Mouse (Mus musculus): Measurements from ENCODE around the gene Cldn10. TPM values are rescaled to one million over a fixed set of nuclear protein-coding genes. Genes with fewer than 3 reads are reported as not detected.

Cldn10 gene
- polyA plus RNA-seq, 1 experiment from 2014 or later = 14.2 TPM

GRCm38 (mm10) chr14:118920654-118921053 is 132.9 kb downstream of the Cldn10 start:
- Histone ChIP-seq H3K36me3 (ENCODE audit: control insufficient read depth, insufficient read depth, low read length) (peaks cover 2% of the 10 kb centered on the region; the same call in 1 of the 2 replicates), H3K27me3 (ENCODE audit: control insufficient read depth, insufficient read depth, low read length) (no peaks in the 10 kb centered on the region), H3K4me2 (replicated peaks; ENCODE audit: low read depth, low read length) (no peak overlapping the region), H3K4me3 (ENCODE audit: low read depth, low read length) (no peak overlapping the region), H3K9ac (replicated peaks; ENCODE audit: low read depth, low read length) (no peak overlapping the region), H3K9me3 (ENCODE audit: control insufficient read depth, low read depth, low read length) (no peaks in the 10 kb centered on the region), H3K27ac (ENCODE audit: low read length) (no peak overlapping the region), H3K4me1 (ENCODE audit: control insufficient read depth, insufficient read depth, low read length) (peaks cover 34% of the 10 kb centered on the region)
- 67% methylated on average over 7 of the region's 7 CpGs for WGBS
- ATAC-seq (ENCODE audit: insufficient number of reproducible peaks, insufficient read depth, low FRiP score, low read depth) = no peak

DNA sequence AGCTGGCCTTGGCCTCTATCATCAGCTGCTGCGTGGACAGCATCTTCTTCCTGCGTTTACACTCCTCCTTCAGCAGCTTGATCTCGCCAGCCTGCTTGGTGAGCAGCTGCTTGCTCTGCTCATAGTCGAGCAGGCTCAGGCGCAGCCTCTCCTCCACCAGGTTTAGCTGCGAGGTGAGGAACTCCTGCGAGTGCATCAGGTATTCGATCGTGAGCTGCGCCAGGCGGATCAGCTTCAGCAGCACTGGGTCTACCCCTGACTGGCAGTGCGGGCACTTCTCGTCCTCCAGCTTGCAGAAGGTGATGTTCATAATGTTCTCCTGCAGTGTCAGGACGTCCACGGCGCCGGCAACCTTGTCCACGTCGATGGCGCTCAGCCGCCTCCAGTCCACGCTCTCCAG is 134.5 kb downstream of the Cldn10 start:
- H3K9ac ChIP-seq (replicated peaks; ENCODE audit: low read depth, low read length) = peak overlapping the region; percentile 26
- 26% methylated on average over 22 of the region's 22 CpGs for WGBS
- no peaks in the 10 kb centered on the region for H3K9me3 ChIP-seq (ENCODE audit: control insufficient read depth, low read depth, low read length)
- ATAC-seq (ENCODE audit: insufficient number of reproducible peaks, insufficient read depth, low FRiP score, low read depth) = no peak
- H3K36me3 ChIP-seq (ENCODE audit: control insufficient read depth, insufficient read depth, low read length) = peaks cover 2% of the 10 kb centered on the region; the same call in 1 of the 2 replicates
- peak overlapping the region; percentile 34 for H3K4me3 ChIP-seq (ENCODE audit: low read depth, low read length)
- H3K27ac ChIP-seq (ENCODE audit: low read length) = no peak overlapping the region
- no peaks in the 10 kb centered on the region for H3K27me3 ChIP-seq (ENCODE audit: control insufficient read depth, insufficient read depth, low read length)
- H3K4me1 ChIP-seq (ENCODE audit: control insufficient read depth, insufficient read depth, low read length) = peaks cover 34% of the 10 kb centered on the region
- peak overlapping the region; percentile 62 for H3K4me2 ChIP-seq (replicated peaks; ENCODE audit: low read depth, low read length)

- peaks cover 2% of the 10 kb centered on the region; the same call in 1 of the 2 replicates for H3K36me3 ChIP-seq (ENCODE audit: control insufficient read depth, insufficient read depth, low read length)
- H3K9ac ChIP-seq (replicated peaks; ENCODE audit: low read depth, low read length) = peak overlapping the region; percentile 26
- H3K27me3 ChIP-seq (ENCODE audit: control insufficient read depth, insufficient read depth, low read length) = no peaks in the 10 kb centered on the region
- no peaks in the 10 kb centered on the region for H3K9me3 ChIP-seq (ENCODE audit: control insufficient read depth, low read depth, low read length)
- 4% methylated on average over 45 of the region's 47 CpGs for WGBS
- peaks cover 34% of the 10 kb centered on the region for H3K4me1 ChIP-seq (ENCODE audit: control insufficient read depth, insufficient read depth, low read length)
- ATAC-seq (ENCODE audit: insufficient number of reproducible peaks, insufficient read depth, low FRiP score, low read depth) = 0 out of 2 replicates have a peak, but pooled peaks have one; percentile 4
- H3K4me3 ChIP-seq (ENCODE audit: low read depth, low read length) = peak overlapping the region; percentile 34
- H3K27ac ChIP-seq (ENCODE audit: low read length) = no peak overlapping the region
- peak overlapping the region; percentile 62 for H3K4me2 ChIP-seq (replicated peaks; ENCODE audit: low read depth, low read length)
These were observed 135.0 kb downstream of the Cldn10 start for GRCm38 (mm10) chr14:118922667-118923184.

Other genes with a start within 250 kb of the Cldn10 start
- 5.0 and 5.6 TPM in 2 replicates for gene Abcc4, start 81.7 kb upstream of the Cldn10 start, polyA plus RNA-seq (2014; fragmentation: Nextera tagmentation; extraction: Ambion mirVana)
- 26.8 and 27.3 TPM in 2 replicates for gene Dzip1, start 137.6 kb downstream of the Cldn10 start, polyA plus RNA-seq (2014; fragmentation: Nextera tagmentation; extraction: Ambion mirVana)
- 35.7 and 43.9 TPM in 2 replicates for gene Dnajc3, start 150.1 kb downstream of the Cldn10 start, polyA plus RNA-seq (2014; fragmentation: Nextera tagmentation; extraction: Ambion mirVana)